Mouse (Mus musculus) forebrain, postnatal 0 days (tissue): ENCODE data around the gene Snap25. TPM values are rescaled to one million over a fixed set of nuclear protein-coding genes. Genes with fewer than 3 reads are reported as not detected.

ENCODE experiments used
- ATAC-seq: fragments of 200-750 bp; cut with Nextera tagmentation; 2 replicates; pipeline ENCODE4 v1.8.0; 2017; ENCODE audit warnings: mild to moderate bottlenecking, moderate library complexity
- DNase-seq: peaks from one replicate; pipeline ENCODE4 v3.0.0-alpha.2; 2015
- H3K27ac ChIP-seq: fragments of 300-500 bp; sonication (generic); 2 replicates; pipeline ENCODE4 v1.5.1; 2014; ENCODE audit warnings: low read depth, mild to moderate bottlenecking, antibody characterized with exemption, low read length, moderate library complexity, mixed read lengths
- H3K27me3 ChIP-seq: fragments of 300-500 bp; sonication (generic); 2 replicates; pipeline ENCODE4 v1.6.1; 2014; ENCODE audit warnings: mild to moderate bottlenecking, low read length, mixed read lengths; ENCODE audit not compliant: insufficient read depth
- H3K36me3 ChIP-seq: fragments of 300-500 bp; sonication (generic); 2 replicates; pipeline ENCODE4 v1.6.1; 2014; ENCODE audit warnings: mild to moderate bottlenecking, moderate library complexity; ENCODE audit not compliant: insufficient read depth
- H3K4me1 ChIP-seq: fragments of 300-500 bp; sonication (generic); 2 replicates; pipeline ENCODE4 v1.6.1; 2014; ENCODE audit warnings: antibody characterized with exemption; ENCODE audit not compliant: insufficient read depth
- H3K4me2 ChIP-seq: fragments of 300-500 bp; sonication (generic); 2 replicates; pipeline ENCODE4 v1.6.1; 2014; ENCODE audit warnings: low read depth, mild to moderate bottlenecking, moderate library complexity
- H3K4me3 ChIP-seq: fragments of 300-500 bp; sonication (generic); 2 replicates; pipeline ENCODE4 v1.5.1; 2014; ENCODE audit warnings: low read depth, low read length, mixed read lengths
- H3K9ac ChIP-seq: fragments of 300-500 bp; sonication (generic); 2 replicates; pipeline ENCODE4 v1.6.1; 2014; ENCODE audit warnings: mild to moderate bottlenecking
- H3K9me3 ChIP-seq: fragments of 300-500 bp; sonication (generic); 2 replicates; pipeline ENCODE4 v1.6.1; 2016; ENCODE audit warnings: low read length
- CTCF ChIP-seq: sonication (generic); IDR thresholded peaks from 2 replicates; pipeline ENCODE4 v1.5.1; 2016; ENCODE audit warnings: antibody characterized with exemption, control low read depth, low read depth
- WGBS: fragments of 180-500 bp; shearing (Covaris S2); extraction: QIAGEN DNeasy Blood & Tissue Kit; methylation state at CpG from one replicate; pipeline ENCODE4 v1.1.7; 2014; 5-methylcytosine and 5-hydroxymethylcytosine counted together
- polyA plus RNA-seq: library from polyadenylated mRNA; unstranded; fragments of >200 nt; fragmentation: Nextera tagmentation; extraction: Ambion mirVana; gene quantifications from 2 replicates; pipeline ENCODE4 v1.2.1, GENCODE M21; 2015
- total RNA-seq: library from RNA; depleted of rRNA; stranded (reverse); fragments of >200 nt; gene quantifications from 2 replicates; pipeline ENCODE4 v1.2.3, GENCODE M21; 2014

The Snap25 gene
- total and polyA plus RNA-seq, 2 experiments from 2014 or later = 244 to 278 TPM

GRCm38 (mm10) chr2:136689476-136689875 is 23.8 kb upstream of the Snap25 start:
- no peak overlapping the region for H3K9ac ChIP-seq
- H3K36me3 ChIP-seq = no peaks in the 10 kb centered on the region
- no peaks in the 10 kb centered on the region for H3K9me3 ChIP-seq
- DNase-seq = no peak
- no peak overlapping the region for H3K27ac ChIP-seq
- no peak overlapping the region for H3K4me2 ChIP-seq
- WGBS = 70% methylated on average over 4 of the region's 4 CpGs
- H3K4me3 ChIP-seq = no peak overlapping the region
- ATAC-seq = no peak
- H3K4me1 ChIP-seq = no peaks in the 10 kb centered on the region
- no peaks in the 10 kb centered on the region for H3K27me3 ChIP-seq
- TF ChIP-seq CTCF = no peak

GRCm38 (mm10) chr2:136691681-136692080 is 21.6 kb upstream of the Snap25 start:
- no peak overlapping the region for H3K4me2 ChIP-seq
- H3K27me3 ChIP-seq = no peaks in the 10 kb centered on the region
- no peak for TF ChIP-seq CTCF
- H3K9me3 ChIP-seq = no peaks in the 10 kb centered on the region
- no peak overlapping the region for H3K27ac ChIP-seq
- no peaks in the 10 kb centered on the region for H3K4me1 ChIP-seq
- H3K36me3 ChIP-seq = no peaks in the 10 kb centered on the region
- no peak for ATAC-seq
- no peak for DNase-seq
- 83% methylated on average over 1 of the region's 1 CpGs for WGBS
- no peak overlapping the region for H3K9ac ChIP-seq
- H3K4me3 ChIP-seq = no peak overlapping the region

- Histone ChIP-seq H3K27me3 (no peaks in the 10 kb centered on the region; the same call in 1 of the 2 replicates), H3K27ac (no peak overlapping the region), H3K9ac (no peak overlapping the region), H3K9me3 (no peaks in the 10 kb centered on the region), H3K4me3 (no peak overlapping the region), H3K4me1 (no peaks in the 10 kb centered on the region), H3K36me3 (no peaks in the 10 kb centered on the region), H3K4me2 (no peak overlapping the region)
- ATAC-seq (no peak), DNase-seq (no peak)
- 81% methylated on average over 3 of the region's 3 CpGs for WGBS
- no peak for TF ChIP-seq CTCF
Observed at GRCm38 (mm10) chr2:136699429-136700227, 13.6 kb upstream of the Snap25 start.

- Histone ChIP-seq H3K27ac (no peak overlapping the region), H3K4me1 (no peaks in the 10 kb centered on the region), H3K36me3 (no peaks in the 10 kb centered on the region), H3K9me3 (no peaks in the 10 kb centered on the region), H3K27me3 (no peaks in the 10 kb centered on the region; the same call in 1 of the 2 replicates), H3K9ac (no peak overlapping the region), H3K4me2 (no peak overlapping the region), H3K4me3 (no peak overlapping the region)
- TF ChIP-seq CTCF = no peak
- DNase-seq (no peak), ATAC-seq (no peak)
- WGBS = 60% methylated on average over 2 of the region's 2 CpGs
Observed at GRCm38 (mm10) chr2:136703376-136703775, 9.9 kb upstream of the Snap25 start.

- whole genome bisulfite sequencing = 27% methylated on average over 3 of the region's 3 CpGs
Observed at GRCm38 (mm10) chr2:136711155-136711554, 2.1 kb upstream of the Snap25 start.

GRCm38 (mm10) chr2:136711746-136712440 is 1.4 kb upstream of the Snap25 start:
- H3K27ac ChIP-seq = peak overlapping the region; percentile 91
- WGBS = 3% methylated on average over 28 of the region's 28 CpGs
- H3K4me3 ChIP-seq = peak overlapping the region; percentile 88
- no peaks in the 10 kb centered on the region for H3K27me3 ChIP-seq
- DNase-seq (peak; percentile 50), ATAC-seq (peak; percentile 12; the same call in 1 of the 2 replicates)
- peak overlapping the region; percentile 28; the same call in 1 of the 2 replicates for H3K9ac ChIP-seq
- no peaks in the 10 kb centered on the region for H3K36me3 ChIP-seq
- TF ChIP-seq CTCF = no peak
- H3K4me2 ChIP-seq = peak overlapping the region; percentile 62
- no peaks in the 10 kb centered on the region for H3K9me3 ChIP-seq
- H3K4me1 ChIP-seq = peaks cover 5% of the 10 kb centered on the region

More at GRCm38 (mm10) chr2:136711155-136711554, 2.1 kb upstream of the Snap25 start:
- DNase-seq (no peak), ATAC-seq (no peak)
- no peak overlapping the region for H3K27ac ChIP-seq
- H3K27me3 ChIP-seq = no peaks in the 10 kb centered on the region
- H3K4me1 ChIP-seq = peaks cover 5% of the 10 kb centered on the region
- no peak overlapping the region for H3K4me3 ChIP-seq
- no peaks in the 10 kb centered on the region for H3K9me3 ChIP-seq
- no peak for TF ChIP-seq CTCF
- no peaks in the 10 kb centered on the region for H3K36me3 ChIP-seq
- H3K4me2 ChIP-seq = peak overlapping the region; percentile 62; the same call in 1 of the 2 replicates
- no peak overlapping the region for H3K9ac ChIP-seq

GRCm38 (mm10) chr2:136712441-136713015 is 725 bp upstream of the Snap25 start:
- no peaks in the 10 kb centered on the region for H3K36me3 ChIP-seq
- TF ChIP-seq CTCF = no peak

More at GRCm38 (mm10) chr2:136712441-136713015, 725 bp upstream of the Snap25 start:
- peak overlapping the region; percentile 74 for H3K9ac ChIP-seq
- no peaks in the 10 kb centered on the region for H3K9me3 ChIP-seq
- peak overlapping the region; percentile 91 for H3K27ac ChIP-seq
- peak; percentile 53 for DNase-seq
- 1% methylated on average over 13 of the region's 13 CpGs for WGBS
- H3K4me1 ChIP-seq = peaks cover 5% of the 10 kb centered on the region
- H3K27me3 ChIP-seq = no peaks in the 10 kb centered on the region
- peak overlapping the region; percentile 88 for H3K4me3 ChIP-seq
- H3K4me2 ChIP-seq = peak overlapping the region; percentile 62
- no peak for ATAC-seq
